Mouse (Mus musculus): ENCODE results near the gene Tas2r119.

GRCm38 (mm10) chr15:32189879-32190278 lies 12.8 kb downstream of the Tas2r119 start:
- TF ChIP-seq POLR2A (IDR thresholded peaks at IDR 0.05; ENCODE audit: low read depth, low read length), result no peak
- no peak for TF ChIP-seq CTCF (IDR thresholded peaks at IDR 0.05; ENCODE audit: extremely low read depth, insufficient read length, insufficient replicate concordance, low read depth, low read length)
